Mouse (Mus musculus): ENCODE results near the gene Ptprk.

Gene Ptprk

GRCm38 (mm10) chr10:28212083-28212482 lies 137.5 kb downstream of the Ptprk start:
- H3K36me3 ChIP-seq (ENCODE audit: insufficient read depth, low read length), result no peaks in the 10 kb centered on the region
- no peaks in the 10 kb centered on the region for H3K27me3 ChIP-seq (ENCODE audit: insufficient read depth, low read length)
- H3K4me1 ChIP-seq (replicated peaks; ENCODE audit: low read depth, low read length), result no peaks in the 10 kb centered on the region
- H3K9me3 ChIP-seq (ENCODE audit: low read length), result no peaks in the 10 kb centered on the region
- no peak for TF ChIP-seq NANOG (IDR thresholded peaks at IDR 0.05; ENCODE audit: borderline replicate concordance, low read length)
- TF ChIP-seq POU5F1 (IDR thresholded peaks at IDR 0.05; ENCODE audit: borderline replicate concordance, low read length), result no peak
- TF ChIP-seq CTCF (conservative IDR thresholded peaks at IDR 0.05; ENCODE audit: low read length), result no peak
- no peak overlapping the region for H3K4me3 ChIP-seq (replicated peaks; ENCODE audit: low read length)

GRCm38 (mm10) chr10:28215153-28215552 lies 140.5 kb downstream of the Ptprk start:
- Histone ChIP-seq H3K27me3 (ENCODE audit: insufficient read depth, low read length) (no peaks in the 10 kb centered on the region), H3K9me3 (ENCODE audit: low read length) (no peaks in the 10 kb centered on the region), H3K36me3 (ENCODE audit: insufficient read depth, low read length) (no peaks in the 10 kb centered on the region), H3K4me3 (replicated peaks; ENCODE audit: low read length) (no peak overlapping the region), H3K4me1 (replicated peaks; ENCODE audit: low read depth, low read length) (no peaks in the 10 kb centered on the region)
- TF ChIP-seq NANOG (IDR thresholded peaks at IDR 0.05; ENCODE audit: borderline replicate concordance, low read length) (no peak), CTCF (conservative IDR thresholded peaks at IDR 0.05; ENCODE audit: low read length) (no peak)

GRCm38 (mm10) chr10:28223602-28224001 lies 149.0 kb downstream of the Ptprk start:
- H3K4me1 ChIP-seq (replicated peaks; ENCODE audit: low read depth, low read length), result peaks cover 6% of the 10 kb centered on the region
- no peaks in the 10 kb centered on the region for H3K9me3 ChIP-seq (ENCODE audit: low read length)
- TF ChIP-seq POU5F1 (IDR thresholded peaks at IDR 0.05; ENCODE audit: borderline replicate concordance, low read length) (no peak), NANOG (IDR thresholded peaks at IDR 0.05; ENCODE audit: borderline replicate concordance, low read length) (no peak), CTCF (conservative IDR thresholded peaks at IDR 0.05; ENCODE audit: low read length) (no peak)
- H3K4me3 ChIP-seq (replicated peaks; ENCODE audit: low read length), result no peak overlapping the region
- no peaks in the 10 kb centered on the region for H3K27me3 ChIP-seq (ENCODE audit: insufficient read depth, low read length)
- no peaks in the 10 kb centered on the region for H3K36me3 ChIP-seq (ENCODE audit: insufficient read depth, low read length)

- Histone ChIP-seq H3K4me3 (replicated peaks; ENCODE audit: low read length) (no peak overlapping the region), H3K9me3 (ENCODE audit: low read length) (no peaks in the 10 kb centered on the region), H3K36me3 (ENCODE audit: insufficient read depth, low read length) (no peaks in the 10 kb centered on the region), H3K27me3 (ENCODE audit: insufficient read depth, low read length) (no peaks in the 10 kb centered on the region), H3K4me1 (replicated peaks; ENCODE audit: low read depth, low read length) (peaks cover 6% of the 10 kb centered on the region)
- TF ChIP-seq NANOG (IDR thresholded peaks at IDR 0.05; ENCODE audit: borderline replicate concordance, low read length) (no peak), POU5F1 (IDR thresholded peaks at IDR 0.05; ENCODE audit: borderline replicate concordance, low read length) (no peak), CTCF (conservative IDR thresholded peaks at IDR 0.05; ENCODE audit: low read length) (no peak)
These were observed 149.8 kb downstream of the Ptprk start for GRCm38 (mm10) chr10:28224376-28224775.

GRCm38 (mm10) chr10:28225536-28226075 lies 151.0 kb downstream of the Ptprk start:
- peaks cover 6% of the 10 kb centered on the region for H3K4me1 ChIP-seq (replicated peaks; ENCODE audit: low read depth, low read length)
- H3K36me3 ChIP-seq (ENCODE audit: insufficient read depth, low read length), result no peaks in the 10 kb centered on the region
- H3K4me3 ChIP-seq (replicated peaks; ENCODE audit: low read length), result no peak overlapping the region
- no peak for TF ChIP-seq NANOG (IDR thresholded peaks at IDR 0.05; ENCODE audit: borderline replicate concordance, low read length)
- no peak for TF ChIP-seq CTCF (conservative IDR thresholded peaks at IDR 0.05; ENCODE audit: low read length)
- TF ChIP-seq POU5F1 (IDR thresholded peaks at IDR 0.05; ENCODE audit: borderline replicate concordance, low read length), result no peak
- no peaks in the 10 kb centered on the region for H3K9me3 ChIP-seq (ENCODE audit: low read length)
- H3K27me3 ChIP-seq (ENCODE audit: insufficient read depth, low read length), result no peaks in the 10 kb centered on the region

- H3K27me3 ChIP-seq (ENCODE audit: insufficient read depth, low read length), result no peaks in the 10 kb centered on the region
- no peak for TF ChIP-seq CTCF (conservative IDR thresholded peaks at IDR 0.05; ENCODE audit: low read length)
- no peak for TF ChIP-seq POU5F1 (IDR thresholded peaks at IDR 0.05; ENCODE audit: borderline replicate concordance, low read length)
- no peak for TF ChIP-seq NANOG (IDR thresholded peaks at IDR 0.05; ENCODE audit: borderline replicate concordance, low read length)
- no peak overlapping the region for H3K4me3 ChIP-seq (replicated peaks; ENCODE audit: low read length)
- no peaks in the 10 kb centered on the region for H3K36me3 ChIP-seq (ENCODE audit: insufficient read depth, low read length)
- H3K9me3 ChIP-seq (ENCODE audit: low read length), result no peaks in the 10 kb centered on the region
- H3K4me1 ChIP-seq (replicated peaks; ENCODE audit: low read depth, low read length), result peaks cover 21% of the 10 kb centered on the region
These were observed 153.1 kb downstream of the Ptprk start for GRCm38 (mm10) chr10:28227732-28228131.

GRCm38 (mm10) chr10:28228208-28228607 lies 153.6 kb downstream of the Ptprk start:
- H3K9me3 ChIP-seq (ENCODE audit: low read length), result no peaks in the 10 kb centered on the region
- H3K4me3 ChIP-seq (replicated peaks; ENCODE audit: low read length), result no peak overlapping the region
- no peaks in the 10 kb centered on the region for H3K36me3 ChIP-seq (ENCODE audit: insufficient read depth, low read length)
- H3K4me1 ChIP-seq (replicated peaks; ENCODE audit: low read depth, low read length), result peaks cover 25% of the 10 kb centered on the region
- TF ChIP-seq CTCF (conservative IDR thresholded peaks at IDR 0.05; ENCODE audit: low read length), result no peak
- TF ChIP-seq NANOG (IDR thresholded peaks at IDR 0.05; ENCODE audit: borderline replicate concordance, low read length), result no peak
- TF ChIP-seq POU5F1 (IDR thresholded peaks at IDR 0.05; ENCODE audit: borderline replicate concordance, low read length), result no peak
- H3K27me3 ChIP-seq (ENCODE audit: insufficient read depth, low read length), result no peaks in the 10 kb centered on the region

- peaks cover 20% of the 10 kb centered on the region for H3K4me1 ChIP-seq (replicated peaks; ENCODE audit: low read depth, low read length)
- H3K4me3 ChIP-seq (replicated peaks; ENCODE audit: low read length), result no peak overlapping the region
- H3K27me3 ChIP-seq (ENCODE audit: insufficient read depth, low read length), result no peaks in the 10 kb centered on the region
- H3K36me3 ChIP-seq (ENCODE audit: insufficient read depth, low read length), result no peaks in the 10 kb centered on the region
- TF ChIP-seq CTCF (conservative IDR thresholded peaks at IDR 0.05; ENCODE audit: low read length) (no peak), POU5F1 (IDR thresholded peaks at IDR 0.05; ENCODE audit: borderline replicate concordance, low read length) (peak; percentile 96)
- H3K9me3 ChIP-seq (ENCODE audit: low read length), result no peaks in the 10 kb centered on the region
These were observed 157.9 kb downstream of the Ptprk start for GRCm38 (mm10) chr10:28232273-28233167.

Measured in E14TG2a.4 (cell line).